Mouse (Mus musculus) neural tube, embryonic 12.5 days (tissue): Measurements from ENCODE around the gene Mbtps1. TPM values are rescaled to one million over a fixed set of nuclear protein-coding genes. Genes with fewer than 3 reads are reported as not detected.

ENCODE experiments used
- ATAC-seq: fragments of 200-750 bp; cut with Nextera tagmentation; 2 replicates; pipeline ENCODE4 v1.8.0; 2017; ENCODE audit warnings: low read depth, mild to moderate bottlenecking, moderate TSS enrichment, moderate library complexity; ENCODE audit not compliant: low FRiP score
- H3K27ac ChIP-seq: fragments of 300-500 bp; sonication (generic); 2 replicates; pipeline ENCODE4 v1.5.1; 2016
- H3K27me3 ChIP-seq: fragments of 300-500 bp; sonication (generic); replicated peaks from 2 replicates; pipeline ENCODE4 v1.6.1; 2016; ENCODE audit warnings: mild to moderate bottlenecking
- H3K36me3 ChIP-seq: fragments of 300-500 bp; sonication (generic); 2 replicates; pipeline ENCODE4 v1.6.1; 2016; ENCODE audit warnings: mild to moderate bottlenecking
- H3K4me1 ChIP-seq: fragments of 300-500 bp; sonication (generic); 2 replicates; pipeline ENCODE4 v1.6.1; 2016
- H3K4me2 ChIP-seq: fragments of 300-500 bp; sonication (generic); replicated peaks from 2 replicates; pipeline ENCODE4 v1.6.1; 2016; ENCODE audit warnings: mild to moderate bottlenecking
- H3K4me3 ChIP-seq: fragments of 300-500 bp; sonication (generic); 2 replicates; pipeline ENCODE4 v1.5.1; 2016
- H3K9ac ChIP-seq: fragments of 300-500 bp; sonication (generic); 2 replicates; pipeline ENCODE4 v1.6.1; 2016; ENCODE audit warnings: mild to moderate bottlenecking
- H3K9me3 ChIP-seq: fragments of 300-500 bp; sonication (generic); 2 replicates; pipeline ENCODE4 v1.6.1; 2016; ENCODE audit warnings: mild to moderate bottlenecking
- WGBS: fragments of 180-500 bp; shearing (Covaris S2); methylation state at CpG from one replicate; pipeline ENCODE4 v1.1.7; 2016; 5-methylcytosine and 5-hydroxymethylcytosine counted together
- polyA plus RNA-seq: library from polyadenylated mRNA; unstranded; fragments of >200 nt; fragmentation: Nextera tagmentation; extraction: Ambion mirVana; gene quantifications from 2 replicates; pipeline ENCODE4 v1.2.1, GENCODE M21; 2016

The Mbtps1 gene
- polyA plus RNA-seq, 1 experiment from 2014 or later = 96.2 TPM

- Histone ChIP-seq H3K36me3 (peaks cover 100% of the 10 kb centered on the region), H3K4me3 (no peak overlapping the region), H3K27me3 (no peaks in the 10 kb centered on the region), H3K4me2 (no peak overlapping the region), H3K4me1 (0 out of 2 replicates have a peak, but pooled peaks cover 3% of the 10 kb centered on the region), H3K27ac (no peak overlapping the region), H3K9me3 (no peaks in the 10 kb centered on the region), H3K9ac (no peak overlapping the region)
- no peak for ATAC-seq
- 58% methylated on average over 3 of the region's 3 CpGs for WGBS
Measured at GRCm38 (mm10) chr8:119515767-119516166, 42.8 kb downstream of the Mbtps1 start.

GRCm38 (mm10) chr8:119514940-119515339 is 43.6 kb downstream of the Mbtps1 start:
- Histone ChIP-seq H3K4me1 (0 out of 2 replicates have a peak, but pooled peaks cover 3% of the 10 kb centered on the region), H3K27me3 (no peaks in the 10 kb centered on the region), H3K27ac (no peak overlapping the region), H3K9ac (no peak overlapping the region), H3K4me2 (no peak overlapping the region), H3K36me3 (peaks cover 100% of the 10 kb centered on the region), H3K9me3 (no peaks in the 10 kb centered on the region), H3K4me3 (no peak overlapping the region)
- ATAC-seq = no peak
- WGBS = 84% methylated on average over 3 of the region's 3 CpGs

- Histone ChIP-seq H3K27ac (no peak overlapping the region), H3K4me3 (no peak overlapping the region), H3K9me3 (no peaks in the 10 kb centered on the region), H3K9ac (no peak overlapping the region), H3K36me3 (peaks cover 100% of the 10 kb centered on the region), H3K4me1 (0 out of 2 replicates have a peak, but pooled peaks cover 3% of the 10 kb centered on the region), H3K4me2 (no peak overlapping the region), H3K27me3 (no peaks in the 10 kb centered on the region)
- WGBS = 95% methylated on average over 4 of the region's 4 CpGs
- no peak for ATAC-seq
Measured at GRCm38 (mm10) chr8:119513405-119513804, 45.1 kb downstream of the Mbtps1 start.

GRCm38 (mm10) chr8:119511722-119512121 is 46.8 kb downstream of the Mbtps1 start:
- ATAC-seq = no peak

GRCm38 (mm10) chr8:119510471-119510870 is 48.1 kb downstream of the Mbtps1 start:
- Histone ChIP-seq H3K27ac (no peak overlapping the region), H3K4me3 (no peak overlapping the region)

More at GRCm38 (mm10) chr8:119511722-119512121, 46.8 kb downstream of the Mbtps1 start:
- Histone ChIP-seq H3K4me2 (no peak overlapping the region), H3K27me3 (no peaks in the 10 kb centered on the region), H3K36me3 (peaks cover 97% of the 10 kb centered on the region), H3K9ac (no peak overlapping the region), H3K4me1 (no peaks in the 10 kb centered on the region), H3K27ac (no peak overlapping the region), H3K9me3 (no peaks in the 10 kb centered on the region), H3K4me3 (no peak overlapping the region)
- 93% methylated on average over 7 of the region's 7 CpGs for WGBS

GRCm38 (mm10) chr8:119506106-119506505 is 52.4 kb downstream of the Mbtps1 start:
- Histone ChIP-seq H3K27ac (no peak overlapping the region), H3K27me3 (no peaks in the 10 kb centered on the region), H3K4me1 (0 out of 2 replicates have a peak, but pooled peaks cover 4% of the 10 kb centered on the region), H3K36me3 (peaks cover 55% of the 10 kb centered on the region), H3K4me3 (no peak overlapping the region), H3K9me3 (no peaks in the 10 kb centered on the region), H3K9ac (no peak overlapping the region), H3K4me2 (no peak overlapping the region)
- no peak for ATAC-seq
- WGBS = 87% methylated on average over 8 of the region's 8 CpGs

More at GRCm38 (mm10) chr8:119510471-119510870, 48.1 kb downstream of the Mbtps1 start:
- ATAC-seq = no peak
- no peaks in the 10 kb centered on the region for H3K4me1 ChIP-seq
- H3K4me2 ChIP-seq = no peak overlapping the region
- no peak overlapping the region for H3K9ac ChIP-seq
- H3K27me3 ChIP-seq = no peaks in the 10 kb centered on the region
- H3K9me3 ChIP-seq = no peaks in the 10 kb centered on the region
- peaks cover 97% of the 10 kb centered on the region for H3K36me3 ChIP-seq
- 89% methylated on average over 9 of the region's 9 CpGs for WGBS

- WGBS = 55% methylated on average over 9 of the region's 9 CpGs
- no peak overlapping the region for H3K4me3 ChIP-seq
- no peak overlapping the region for H3K4me2 ChIP-seq
- H3K27me3 ChIP-seq = no peaks in the 10 kb centered on the region
- H3K36me3 ChIP-seq = peaks cover 48% of the 10 kb centered on the region
- H3K4me1 ChIP-seq = 0 out of 2 replicates have a peak, but pooled peaks cover 4% of the 10 kb centered on the region
- ATAC-seq = no peak
- H3K27ac ChIP-seq = no peak overlapping the region
- no peaks in the 10 kb centered on the region for H3K9me3 ChIP-seq
- H3K9ac ChIP-seq = no peak overlapping the region
Measured at GRCm38 (mm10) chr8:119505488-119505887, 53.0 kb downstream of the Mbtps1 start.

- Histone ChIP-seq H3K36me3 (peaks cover 26% of the 10 kb centered on the region), H3K27me3 (no peaks in the 10 kb centered on the region), H3K4me1 (0 out of 2 replicates have a peak, but pooled peaks cover 4% of the 10 kb centered on the region), H3K4me3 (no peak overlapping the region), H3K27ac (no peak overlapping the region), H3K9ac (no peak overlapping the region), H3K4me2 (no peak overlapping the region), H3K9me3 (no peaks in the 10 kb centered on the region)
- WGBS = 21% methylated on average over 10 of the region's 10 CpGs
- no peak for ATAC-seq
Measured at GRCm38 (mm10) chr8:119503191-119503767, 55.3 kb downstream of the Mbtps1 start.

GRCm38 (mm10) chr8:119502111-119502510 is 56.4 kb downstream of the Mbtps1 start:
- Histone ChIP-seq H3K4me1 (0 out of 2 replicates have a peak, but pooled peaks cover 4% of the 10 kb centered on the region), H3K9ac (no peak overlapping the region), H3K27ac (no peak overlapping the region), H3K36me3 (peaks cover 15% of the 10 kb centered on the region), H3K4me2 (no peak overlapping the region), H3K27me3 (no peaks in the 10 kb centered on the region), H3K4me3 (no peak overlapping the region), H3K9me3 (no peaks in the 10 kb centered on the region)
- ATAC-seq = no peak
- WGBS = 70% methylated on average over 4 of the region's 4 CpGs

- no peaks in the 10 kb centered on the region for H3K9me3 ChIP-seq
- H3K4me3 ChIP-seq = no peak within 1 kb of the TSS
- peaks cover 12% of the 10 kb centered on the region for H3K36me3 ChIP-seq
- no peak within 1 kb of the TSS for H3K4me2 ChIP-seq
- WGBS = 50% methylated on average over 5 of the region's 5 CpGs
- no peak within 1 kb of the TSS for H3K9ac ChIP-seq
- no peaks in the 10 kb centered on the region for H3K27me3 ChIP-seq
- H3K4me1 ChIP-seq = 0 out of 2 replicates have a peak, but pooled peaks cover 4% of the 10 kb centered on the region
- no peak for ATAC-seq
- no peak within 1 kb of the TSS for H3K27ac ChIP-seq
Measured at GRCm38 (mm10) chr8:119501598-119501997, 56.9 kb downstream of the Mbtps1 start, which contains the start of gene Slc38a8. Slc38a8 (minus strand) TSS chr8:119501698.

GRCm38 (mm10) chr8:119499836-119500235 is 58.7 kb downstream of the Mbtps1 start:
- Histone ChIP-seq H3K4me3 (no peak overlapping the region), H3K4me2 (no peak overlapping the region), H3K9ac (no peak overlapping the region), H3K27me3 (no peaks in the 10 kb centered on the region), H3K4me1 (0 out of 2 replicates have a peak, but pooled peaks cover 4% of the 10 kb centered on the region), H3K27ac (no peak overlapping the region), H3K9me3 (no peaks in the 10 kb centered on the region), H3K36me3 (no peaks in the 10 kb centered on the region)
- no peak for ATAC-seq
- 91% methylated on average over 2 of the region's 2 CpGs for WGBS

- no peak overlapping the region for H3K9ac ChIP-seq
- H3K36me3 ChIP-seq = no peaks in the 10 kb centered on the region
- no peak for ATAC-seq
- no peak overlapping the region for H3K4me2 ChIP-seq
- 27% methylated on average over 6 of the region's 6 CpGs for WGBS
- H3K27ac ChIP-seq = no peak overlapping the region
- H3K4me1 ChIP-seq = no peaks in the 10 kb centered on the region
- no peak overlapping the region for H3K4me3 ChIP-seq
- no peaks in the 10 kb centered on the region for H3K9me3 ChIP-seq
- no peaks in the 10 kb centered on the region for H3K27me3 ChIP-seq
Measured at GRCm38 (mm10) chr8:119496848-119497247, 61.7 kb downstream of the Mbtps1 start.

GRCm38 (mm10) chr8:119487093-119487492 is 71.4 kb downstream of the Mbtps1 start:
- Histone ChIP-seq H3K4me3 (no peak overlapping the region), H3K27ac (no peak overlapping the region)
- WGBS = 84% methylated on average over 7 of the region's 7 CpGs

More at GRCm38 (mm10) chr8:119487093-119487492, 71.4 kb downstream of the Mbtps1 start:
- Histone ChIP-seq H3K9ac (no peak overlapping the region), H3K36me3 (no peaks in the 10 kb centered on the region), H3K9me3 (no peaks in the 10 kb centered on the region), H3K4me2 (no peak overlapping the region), H3K27me3 (no peaks in the 10 kb centered on the region), H3K4me1 (peaks cover 8% of the 10 kb centered on the region; the same call in 1 of the 2 replicates)
- no peak for ATAC-seq
